ENCODE assay signal across 9 mouse cellular contexts in genomic region chr3:98045465-98046148, GRCm38 (mm10). TPM values are rescaled to one million over a fixed set of nuclear protein-coding genes. Genes with fewer than 3 reads are reported as not detected.
DNase-seq lines count a peak whose midpoint lies in the region; ATAC-seq and TF ChIP-seq lines count a peak whose summit lies in the region.
"Had no signal": no experiment of that assay in that cellular context is flagged by ENCODE, and none has a peak within 500 bp of the region (broad histone marks: within the 10 kb centered on the region; RNA-seq: fewer than 3 reads in every experiment).

No protein-coding gene starts in this region.

- no peaks in the 10 kb centered on the region for H3K36me3 ChIP-seq in heart, embryonic 15.5 days
- H3K36me3 ChIP-seq in midbrain, embryonic 10.5 days, result peaks cover 3% of the 10 kb centered on the region; the same call in 1 of the 2 replicates
- no peaks in the 10 kb centered on the region for H3K36me3 ChIP-seq in midbrain, postnatal 0 days (ENCODE audit: insufficient read depth, low read length)
- H3K36me3 ChIP-seq in limb, embryonic 10.5 days, result peaks cover 14% of the 10 kb centered on the region
- H3K36me3 ChIP-seq: neural tube, embryonic 12.5 days had no signal

- no peaks in the 10 kb centered on the region for H3K27me3 ChIP-seq in heart, embryonic 15.5 days
- H3K27me3 ChIP-seq in midbrain, embryonic 10.5 days (ENCODE audit: low read depth, poor library complexity, severe bottlenecking), result no peaks in the 10 kb centered on the region; the same call in 1 of the 2 replicates
- no peaks in the 10 kb centered on the region for H3K27me3 ChIP-seq in midbrain, postnatal 0 days (ENCODE audit: insufficient read depth, low read length)
- H3K27me3 ChIP-seq in limb, embryonic 10.5 days (ENCODE audit: low read depth, poor library complexity, severe bottlenecking), result no peaks in the 10 kb centered on the region
- H3K27me3 ChIP-seq: neural tube, embryonic 12.5 days had no signal

- no peak overlapping the region for H3K9ac ChIP-seq in heart, embryonic 15.5 days
- no peak overlapping the region for H3K9ac ChIP-seq in midbrain, postnatal 0 days (replicated peaks; ENCODE audit: low read length, poor library complexity, severe bottlenecking)
- H3K9ac ChIP-seq: neural tube, embryonic 12.5 days had no signal

- DNase-seq in heart, adult 8-10 months (ENCODE audit: low spot score), result no peak
- no peak for DNase-seq in midbrain, embryonic 10.5 days (ENCODE audit: low spot score)
- no peak for DNase-seq in midbrain, postnatal 0 days (ENCODE audit: low spot score)
- no peak for DNase-seq in limb, embryonic 10.5 days (ENCODE audit: low spot score)
- DNase-seq in retina, postnatal 7 days (ENCODE audit: low read depth, low spot score), result peak; percentile 75
- DNase-seq in layer of hippocampus, postnatal 25 days (ENCODE audit: extremely low spot score in 1 of 2, low spot score in 1 of 2), result no peak
- no peak for DNase-seq in adrenal gland, adult (ENCODE audit: inconsistent age in 2 of 2, low spot score in 1 of 2)

- WGBS in heart, embryonic 15.5 days, result 64% methylated on average over 8 of the region's 8 CpGs
- WGBS in midbrain, embryonic 10.5 days, result 39% methylated on average over 8 of the region's 8 CpGs
- WGBS in midbrain, postnatal 0 days, result 52% methylated on average over 8 of the region's 8 CpGs
- WGBS in limb, embryonic 10.5 days, result 65% methylated on average over 8 of the region's 8 CpGs

- no peak for TF ChIP-seq CTCF in midbrain, postnatal 0 days (IDR thresholded peaks at IDR 0.05)

- peaks cover 61% of the 10 kb centered on the region for H3K4me1 ChIP-seq in heart, embryonic 15.5 days (replicated peaks)
- H3K4me1 ChIP-seq in midbrain, embryonic 10.5 days, result peaks cover 81% of the 10 kb centered on the region
- no peaks in the 10 kb centered on the region for H3K4me1 ChIP-seq in midbrain, postnatal 0 days (ENCODE audit: insufficient read depth, low read length)
- H3K4me1 ChIP-seq in limb, embryonic 10.5 days, result peaks cover 64% of the 10 kb centered on the region

- H3K4me3 ChIP-seq in heart, embryonic 15.5 days, result no peak overlapping the region
- no peak overlapping the region for H3K4me3 ChIP-seq in midbrain, embryonic 10.5 days
- no peak overlapping the region for H3K4me3 ChIP-seq in midbrain, postnatal 0 days (ENCODE audit: low read depth, low read length)
- no peak overlapping the region for H3K4me3 ChIP-seq in limb, embryonic 10.5 days
- H3K4me3 ChIP-seq: neural tube, embryonic 12.5 days had no signal

- no peak for ATAC-seq in heart, embryonic 15.5 days (replicated peaks; ENCODE audit: insufficient number of reproducible peaks, insufficient read depth, low FRiP score, low read depth)
- ATAC-seq in midbrain, postnatal 0 days (ENCODE audit: low FRiP score), result no peak

- H3K27ac ChIP-seq in heart, embryonic 15.5 days, result peak overlapping the region; percentile 44
- H3K27ac ChIP-seq in midbrain, embryonic 10.5 days (replicated peaks), result peak overlapping the region; percentile 69
- H3K27ac ChIP-seq in midbrain, postnatal 0 days (ENCODE audit: low read depth, low read length), result no peak overlapping the region
- H3K27ac ChIP-seq in limb, embryonic 10.5 days, result peak overlapping the region; percentile 63
- H3K27ac ChIP-seq: neural tube, embryonic 12.5 days had no signal

- H3K9me3 ChIP-seq in heart, embryonic 15.5 days (replicated peaks), result no peaks in the 10 kb centered on the region
- no peaks in the 10 kb centered on the region for H3K9me3 ChIP-seq in midbrain, embryonic 10.5 days (replicated peaks)
- H3K9me3 ChIP-seq in midbrain, postnatal 0 days (ENCODE audit: low read length), result no peaks in the 10 kb centered on the region
- no peaks in the 10 kb centered on the region for H3K9me3 ChIP-seq in limb, embryonic 10.5 days (replicated peaks)
- H3K9me3 ChIP-seq: neural tube, embryonic 12.5 days had no signal

- no peak overlapping the region; the same call in 1 of the 2 replicates for H3K4me2 ChIP-seq in heart, embryonic 15.5 days
- no peak overlapping the region for H3K4me2 ChIP-seq in midbrain, postnatal 0 days (ENCODE audit: low read depth, low read length, poor library complexity, severe bottlenecking)
- H3K4me2 ChIP-seq: neural tube, embryonic 12.5 days had no signal

RNA-seq across cellular contexts. Expression of gene Notch2, which starts 32.3 kb away (rescaled TPM):
- 11.5 and 15.7 TPM in 2 replicates for polyA plus RNA-seq in heart, embryonic 15.5 days (2015; fragmentation: Nextera tagmentation; extraction: Ambion mirVana)
- total RNA-seq in heart, adult 8-10 months (2022), result 10 to 100 TPM; 15.1 to 20.0 (median 15.4) TPM
- polyA plus RNA-seq in midbrain, embryonic 10.5 days (2016; fragmentation: Nextera tagmentation; extraction: Ambion mirVana), result 16.1 and 16.6 TPM in 2 replicates
- total RNA-seq in midbrain, postnatal 0 days (2014; rRNA removed), result 22.8 and 33.5 TPM in 2 replicates
- 5.4 and 6.1 TPM in 2 replicates for polyA plus RNA-seq in midbrain, postnatal 0 days (2015; fragmentation: Nextera tagmentation; extraction: Ambion mirVana)
- 22.7 and 29.6 TPM in 2 replicates for polyA plus RNA-seq in limb, embryonic 10.5 days (2016; fragmentation: Nextera tagmentation; extraction: Ambion mirVana)
- total RNA-seq in layer of hippocampus, postnatal 25 days (2021), result 10 to 100 TPM; 20.2 to 24.7 TPM
